Mouse (Mus musculus) hindbrain, embryonic 14.5 days (tissue): ENCODE results near the gene Igdcc3. TPM values are rescaled to one million over a fixed set of nuclear protein-coding genes. Genes with fewer than 3 reads are reported as not detected.
"Not testable (repeated sequence)": the region's sequence is repeated elsewhere in the genome, so short reads cannot be mapped to it uniquely, and the experiment has no call there.

Source experiments
- ATAC-seq: fragments of 200-750 bp; cut with Nextera tagmentation; 2 replicates; pipeline ENCODE4 v1.8.0; 2017; ENCODE audit warnings: moderate number of reproducible peaks, mild to moderate bottlenecking, moderate TSS enrichment, moderate library complexity; ENCODE audit not compliant: low FRiP score
- DNase-seq: peaks from one replicate; pipeline ENCODE4 v3.0.0-alpha.2; 2015; ENCODE audit warnings: low spot score
- H3K27ac ChIP-seq: fragments of 300-500 bp; sonication (generic); 2 replicates; pipeline ENCODE4 v1.5.1; 2014; ENCODE audit warnings: mild to moderate bottlenecking, moderate library complexity
- H3K27me3 ChIP-seq: fragments of 300-500 bp; sonication (generic); 2 replicates; pipeline ENCODE4 v1.6.1; 2014; ENCODE audit warnings: mild to moderate bottlenecking, low read length, mixed read lengths; ENCODE audit not compliant: control insufficient read depth, insufficient read depth
- H3K36me3 ChIP-seq: fragments of 300-500 bp; sonication (generic); replicated peaks from 2 replicates; pipeline ENCODE4 v1.6.1; 2014; ENCODE audit not compliant: control insufficient read depth, insufficient read depth
- H3K4me1 ChIP-seq: fragments of 300-500 bp; sonication (generic); replicated peaks from 2 replicates; pipeline ENCODE4 v1.6.1; 2014; ENCODE audit warnings: antibody characterized with exemption, low read length, mixed read lengths; ENCODE audit not compliant: control insufficient read depth, insufficient read depth
- H3K4me2 ChIP-seq: fragments of 300-500 bp; sonication (generic); replicated peaks from 2 replicates; pipeline ENCODE4 v1.6.1; 2014; ENCODE audit warnings: mild to moderate bottlenecking, moderate library complexity
- H3K4me3 ChIP-seq: fragments of 300-500 bp; sonication (generic); replicated peaks from 2 replicates; pipeline ENCODE4 v1.5.1; 2014; ENCODE audit warnings: mild to moderate bottlenecking, low read length
- H3K9ac ChIP-seq: fragments of 300-500 bp; sonication (generic); 2 replicates; pipeline ENCODE4 v1.6.1; 2014
- H3K9me3 ChIP-seq: fragments of 300-500 bp; sonication (generic); 2 replicates; pipeline ENCODE4 v1.6.1; 2016; ENCODE audit warnings: low read length; ENCODE audit not compliant: control insufficient read depth
- WGBS: fragments of 180-500 bp; shearing (Covaris S2); extraction: QIAGEN DNeasy Blood & Tissue Kit; methylation state at CpG from one replicate; pipeline ENCODE4 v1.1.7; 2014; 5-methylcytosine and 5-hydroxymethylcytosine counted together
- polyA plus RNA-seq: library from polyadenylated mRNA; unstranded; fragments of >200 nt; fragmentation: Nextera tagmentation; extraction: Ambion mirVana; gene quantifications from 2 replicates; pipeline ENCODE4 v1.2.1, GENCODE M21; 2014

The Igdcc3 gene
- polyA plus RNA-seq, 1 experiment from 2014 or later = 10.5 TPM

DNA sequence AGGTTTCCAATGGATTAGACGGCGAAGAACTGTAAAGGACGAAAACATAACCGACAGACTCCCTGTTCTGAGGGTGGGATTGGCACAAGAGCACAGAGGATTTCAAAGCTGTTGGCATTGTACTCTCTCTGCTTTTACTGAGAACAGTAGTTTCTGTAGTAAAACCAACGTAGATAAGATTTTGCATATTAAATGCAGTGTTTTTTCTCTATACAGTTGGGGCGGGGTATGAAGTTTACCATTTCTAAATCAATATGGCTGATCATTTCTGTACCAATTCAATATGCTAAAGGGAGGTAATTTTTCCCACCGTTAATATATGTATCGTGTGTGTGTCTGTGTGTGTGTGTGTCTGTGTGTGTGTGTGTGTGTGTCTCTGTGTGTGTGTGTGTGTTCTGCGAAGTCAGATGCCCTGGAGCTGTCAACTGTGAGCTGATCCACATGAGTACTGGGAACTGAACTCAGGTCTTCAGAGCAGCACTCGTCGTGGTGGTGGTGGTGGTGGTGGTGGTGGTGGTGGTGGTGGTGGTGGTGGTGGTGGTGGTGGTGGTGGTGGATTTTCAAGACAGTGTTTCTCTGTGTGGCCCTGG lies 61.3 kb downstream of the Igdcc3 start:
- no peaks in the 10 kb centered on the region for H3K27me3 ChIP-seq
- H3K9me3 ChIP-seq = no peaks in the 10 kb centered on the region
- H3K9ac ChIP-seq = peak overlapping the region; percentile 70
- peak; percentile 31 for ATAC-seq
- peak overlapping the region; percentile 66 for H3K4me2 ChIP-seq
- peak overlapping the region; percentile 95 for H3K27ac ChIP-seq
- 21% methylated on average over 11 of the region's 11 CpGs for WGBS
- no peaks in the 10 kb centered on the region for H3K4me1 ChIP-seq
- H3K36me3 ChIP-seq = no peaks in the 10 kb centered on the region
- no peak for DNase-seq
- peak overlapping the region; percentile 38 for H3K4me3 ChIP-seq

- ATAC-seq (no peak), DNase-seq (no peak)
- Histone ChIP-seq H3K4me1 (no peaks in the 10 kb centered on the region), H3K9me3 (no peaks in the 10 kb centered on the region), H3K4me3 (no peak overlapping the region), H3K4me2 (no peak overlapping the region), H3K36me3 (no peaks in the 10 kb centered on the region), H3K27ac (no peak overlapping the region), H3K9ac (no peak overlapping the region), H3K27me3 (no peaks in the 10 kb centered on the region)
- WGBS = 75% methylated on average over 11 of the region's 11 CpGs
Measured at GRCm38 (mm10) chr9:65205049-65205815, 64.2 kb downstream of the Igdcc3 start.

- not testable (repeated sequence) for H3K4me3 ChIP-seq, ATAC-seq, DNase-seq, H3K9ac ChIP-seq, H3K9me3 ChIP-seq, H3K27me3 ChIP-seq, H3K36me3 ChIP-seq, H3K4me1 ChIP-seq, H3K4me2 ChIP-seq, H3K27ac ChIP-seq
- 90% methylated on average over 9 of the region's 9 CpGs for WGBS
Measured at GRCm38 (mm10) chr9:65207041-65207815, 66.2 kb downstream of the Igdcc3 start.

DNA sequence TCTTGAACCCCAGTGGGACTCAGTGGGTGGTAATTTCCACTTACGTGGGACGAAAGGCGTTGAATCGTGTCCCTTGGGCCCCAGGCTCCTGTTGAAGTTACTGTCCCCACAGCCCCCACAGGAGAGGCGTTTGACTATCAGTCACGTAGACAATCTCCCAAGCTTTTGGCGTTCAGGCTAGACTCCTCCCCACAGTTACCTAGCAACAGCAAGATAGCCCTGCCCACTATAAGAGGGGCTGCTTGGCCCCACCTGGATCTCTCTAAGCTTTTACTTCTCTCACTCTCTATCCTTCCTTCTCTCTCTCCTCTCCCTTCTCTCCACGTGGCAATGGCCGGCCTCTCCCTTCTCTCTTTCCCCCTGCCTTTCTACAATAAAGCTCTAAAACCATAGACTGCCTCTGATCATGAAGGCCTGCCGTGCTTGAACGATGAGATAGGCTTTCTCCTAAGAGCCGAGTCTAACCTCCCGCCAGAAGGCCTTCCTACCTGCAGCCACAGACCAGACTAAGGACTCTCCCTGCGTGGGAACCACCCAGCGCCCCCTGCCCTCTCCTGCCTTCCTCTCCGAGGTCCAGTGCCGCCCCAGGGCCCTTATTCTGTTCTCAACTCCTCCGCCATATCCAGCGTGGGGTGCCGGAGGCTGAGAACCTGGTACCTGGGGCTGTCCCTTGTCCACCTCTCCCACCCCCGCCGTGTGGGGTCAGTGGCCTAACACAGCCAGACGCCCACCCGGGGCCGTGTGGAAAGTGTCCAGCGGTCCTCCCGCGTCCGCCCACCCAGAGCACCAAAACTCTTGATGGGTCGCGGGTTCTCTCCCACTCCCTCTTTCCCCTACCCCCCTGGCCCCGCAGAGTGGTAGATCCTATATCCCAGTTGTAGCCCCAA lies 67.5 kb downstream of the Igdcc3 start:
- WGBS = 89% methylated on average over 32 of the region's 32 CpGs
- H3K4me3 ChIP-seq = no peak overlapping the region
- ATAC-seq = no peak
- no peaks in the 10 kb centered on the region for H3K27me3 ChIP-seq
- no peak for DNase-seq
- no peak overlapping the region for H3K9ac ChIP-seq
- no peaks in the 10 kb centered on the region for H3K36me3 ChIP-seq
- no peak overlapping the region for H3K4me2 ChIP-seq
- H3K27ac ChIP-seq = no peak overlapping the region
- H3K4me1 ChIP-seq = no peaks in the 10 kb centered on the region
- no peaks in the 10 kb centered on the region for H3K9me3 ChIP-seq

- DNase-seq (no peak), ATAC-seq (no peak)
- no peak overlapping the region for H3K27ac ChIP-seq
- no peak overlapping the region for H3K4me2 ChIP-seq
- H3K27me3 ChIP-seq = no peaks in the 10 kb centered on the region
- H3K9ac ChIP-seq = no peak overlapping the region
- no peak overlapping the region for H3K4me3 ChIP-seq
- H3K36me3 ChIP-seq = no peaks in the 10 kb centered on the region
- 36% methylated on average over 1 of the region's 1 CpGs for WGBS
- H3K9me3 ChIP-seq = no peaks in the 10 kb centered on the region
- peaks cover 9% of the 10 kb centered on the region; the same call in 1 of the 2 replicates for H3K4me1 ChIP-seq
Measured at GRCm38 (mm10) chr9:65211598-65211997, 70.6 kb downstream of the Igdcc3 start.

DNA sequence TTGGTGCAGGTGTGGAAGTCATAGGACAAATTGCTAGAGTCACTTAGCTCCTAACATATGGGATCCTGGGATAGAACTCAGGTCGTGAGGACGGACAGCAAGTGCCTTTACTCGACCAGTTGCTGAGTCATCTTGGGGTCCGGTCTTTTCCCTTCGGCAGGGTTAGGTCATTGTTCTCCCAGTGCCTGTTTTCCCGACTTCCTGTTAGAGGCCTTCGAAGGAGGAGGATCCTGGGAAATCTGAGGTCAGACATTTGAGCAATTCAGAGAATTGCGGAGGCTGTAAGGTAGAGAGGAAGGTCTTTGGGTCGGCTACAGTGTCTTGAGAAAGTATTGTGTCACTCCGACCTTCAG lies 73.4 kb downstream of the Igdcc3 start:
- Histone ChIP-seq H3K9ac (peak overlapping the region; percentile 82), H3K4me2 (peak overlapping the region; percentile 90)
- DNase-seq = peak; percentile 56

GRCm38 (mm10) chr9:65214778-65215493 lies 73.9 kb downstream of the Igdcc3 start:
- H3K9me3 ChIP-seq = no peaks in the 10 kb centered on the region

More for the DNA sequence above, 73.4 kb downstream of the Igdcc3 start:
- Histone ChIP-seq H3K27ac (peak overlapping the region; percentile 84), H3K27me3 (no peaks in the 10 kb centered on the region), H3K4me3 (peak overlapping the region; percentile 59), H3K9me3 (no peaks in the 10 kb centered on the region), H3K36me3 (no peaks in the 10 kb centered on the region), H3K4me1 (peaks cover 12% of the 10 kb centered on the region)
- no peak for ATAC-seq
- WGBS = 11% methylated on average over 10 of the region's 10 CpGs

DNA sequence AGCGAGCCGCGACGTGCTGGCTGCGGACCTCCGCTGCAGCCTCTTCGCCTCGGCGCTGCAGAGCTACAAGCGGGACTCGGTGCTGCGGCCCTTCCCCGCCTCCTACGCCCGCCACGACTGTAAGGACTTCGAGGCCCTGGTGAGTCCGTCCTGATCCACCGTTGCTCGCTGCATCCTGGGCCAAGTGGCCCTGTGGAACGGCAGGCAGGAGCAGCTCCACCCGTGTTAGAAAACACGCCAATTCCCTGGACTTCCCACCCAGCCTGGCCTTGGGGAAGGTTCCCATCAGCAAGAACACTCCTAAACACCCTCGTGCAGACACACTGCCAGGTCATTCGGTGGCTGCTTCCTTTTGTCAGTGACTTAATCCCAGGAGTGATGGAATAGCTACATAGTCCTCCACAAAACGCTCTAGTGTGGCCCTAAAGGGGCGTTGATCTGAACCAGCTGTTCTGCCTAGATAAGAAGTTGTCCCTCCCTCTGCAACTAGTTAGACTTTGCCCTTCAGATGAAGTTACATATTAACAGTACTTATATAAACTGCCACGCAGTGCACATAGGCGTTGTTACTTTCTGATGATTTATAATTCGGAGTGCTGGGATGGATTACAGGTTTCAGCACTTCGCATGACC lies 74.6 kb downstream of the Igdcc3 start:
- Histone ChIP-seq H3K9ac (peak overlapping the region; percentile 82), H3K36me3 (no peaks in the 10 kb centered on the region), H3K9me3 (no peaks in the 10 kb centered on the region), H3K27ac (peak overlapping the region; percentile 84), H3K4me1 (peaks cover 12% of the 10 kb centered on the region), H3K4me3 (peak overlapping the region; percentile 59), H3K27me3 (no peaks in the 10 kb centered on the region), H3K4me2 (peak overlapping the region; percentile 90)
- ATAC-seq = peak; percentile 12; the same call in 1 of the 2 replicates
- DNase-seq = no peak
- 12% methylated on average over 31 of the region's 31 CpGs for WGBS

More at GRCm38 (mm10) chr9:65214778-65215493, 73.9 kb downstream of the Igdcc3 start:
- Histone ChIP-seq H3K4me1 (peaks cover 12% of the 10 kb centered on the region), H3K27ac (peak overlapping the region; percentile 84), H3K36me3 (no peaks in the 10 kb centered on the region), H3K27me3 (no peaks in the 10 kb centered on the region), H3K4me3 (peak overlapping the region; percentile 59), H3K9ac (peak overlapping the region; percentile 82), H3K4me2 (peak overlapping the region; percentile 90)
- DNase-seq (peak; percentile 80), ATAC-seq (peak; percentile 97)
- under 1% methylated on average over 50 of the region's 59 CpGs for WGBS
